Mouse (Mus musculus) intestine, embryonic 16.5 days (tissue): Measurements from ENCODE around the gene Vwa3b. TPM values are rescaled to one million over a fixed set of nuclear protein-coding genes. Genes with fewer than 3 reads are reported as not detected.
"Not testable (repeated sequence)": the region's sequence is repeated elsewhere in the genome, so short reads cannot be mapped to it uniquely, and the experiment has no call there.

ENCODE experiments used
- ATAC-seq: fragments of 200-750 bp; cut with Nextera tagmentation; 2 replicates; pipeline ENCODE4 v1.8.0; 2017; ENCODE audit warnings: moderate TSS enrichment, moderate library complexity
- H3K27ac ChIP-seq: fragments of 300-500 bp; sonication (generic); 2 replicates; pipeline ENCODE4 v1.5.1; 2014; ENCODE audit warnings: mild to moderate bottlenecking, low read length
- H3K27me3 ChIP-seq: fragments of 300-500 bp; sonication (generic); replicated peaks from 2 replicates; pipeline ENCODE4 v1.6.1; 2014; ENCODE audit warnings: low read length, control low read depth, mixed read lengths; ENCODE audit not compliant: control insufficient read depth, insufficient read depth
- H3K36me3 ChIP-seq: fragments of 300-500 bp; sonication (generic); 2 replicates; pipeline ENCODE4 v1.6.1; 2014; ENCODE audit warnings: low read length, control low read depth; ENCODE audit not compliant: control insufficient read depth, insufficient read depth
- H3K4me1 ChIP-seq: fragments of 300-500 bp; sonication (generic); 2 replicates; pipeline ENCODE4 v1.6.1; 2014; ENCODE audit warnings: low read length, control low read depth, mixed read lengths; ENCODE audit not compliant: control insufficient read depth, insufficient read depth
- H3K4me2 ChIP-seq: fragments of 300-500 bp; sonication (generic); 2 replicates; pipeline ENCODE4 v1.6.1; 2014; ENCODE audit warnings: low read depth, low read length, control low read depth
- H3K4me3 ChIP-seq: fragments of 300-500 bp; sonication (generic); 2 replicates; pipeline ENCODE4 v1.5.1; 2014; ENCODE audit warnings: mild to moderate bottlenecking, low read length
- H3K9ac ChIP-seq: fragments of 300-500 bp; sonication (generic); 2 replicates; pipeline ENCODE4 v1.6.1; 2014; ENCODE audit warnings: low read depth, low read length
- H3K9me3 ChIP-seq: fragments of 300-500 bp; sonication (generic); 2 replicates; pipeline ENCODE4 v1.6.1; 2016; ENCODE audit warnings: low read length, control low read depth; ENCODE audit not compliant: control insufficient read depth
- WGBS: fragments of 180-500 bp; shearing (Covaris S2); extraction: QIAGEN DNeasy Blood & Tissue Kit; methylation state at CpG from one replicate; pipeline ENCODE4 v1.1.7; 2014; 5-methylcytosine and 5-hydroxymethylcytosine counted together
- polyA plus RNA-seq: library from polyadenylated mRNA; unstranded; fragments of >200 nt; fragmentation: Nextera tagmentation; extraction: Ambion mirVana; gene quantifications from 2 replicates; pipeline ENCODE4 v1.2.1, GENCODE M21; 2015

The Vwa3b gene
- polyA plus RNA-seq, 1 experiment from 2014 or later = 1.7 TPM

DNA sequence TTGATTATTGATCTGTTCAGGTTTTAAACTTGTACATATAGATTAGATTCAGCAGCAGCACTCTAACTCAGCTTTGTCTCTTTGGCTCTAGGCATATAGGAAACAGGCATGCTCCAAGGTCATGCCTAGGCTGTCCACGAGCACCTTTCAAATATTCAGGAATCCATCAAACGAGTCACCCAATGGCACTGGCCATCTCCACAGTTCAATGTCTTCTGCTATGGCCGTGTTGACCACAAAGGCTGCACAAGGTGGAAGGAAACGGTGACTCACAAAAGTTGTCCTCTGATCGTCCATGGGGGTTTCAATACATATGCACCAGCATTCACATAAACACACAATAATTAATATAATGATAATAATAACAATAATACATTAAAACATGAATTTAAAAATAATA is 21.4 kb upstream of the Vwa3b start:
- Histone ChIP-seq H3K9me3 (no peaks in the 10 kb centered on the region), H3K4me1 (no peaks in the 10 kb centered on the region), H3K36me3 (no peaks in the 10 kb centered on the region), H3K4me3 (no peak overlapping the region), H3K9ac (no peak overlapping the region), H3K27ac (0 out of 2 replicates have a peak overlapping the region, but pooled peaks have one; percentile 45), H3K27me3 (no peaks in the 10 kb centered on the region), H3K4me2 (no peak overlapping the region)
- 76% methylated on average over 5 of the region's 5 CpGs for WGBS
- ATAC-seq = no peak

DNA sequence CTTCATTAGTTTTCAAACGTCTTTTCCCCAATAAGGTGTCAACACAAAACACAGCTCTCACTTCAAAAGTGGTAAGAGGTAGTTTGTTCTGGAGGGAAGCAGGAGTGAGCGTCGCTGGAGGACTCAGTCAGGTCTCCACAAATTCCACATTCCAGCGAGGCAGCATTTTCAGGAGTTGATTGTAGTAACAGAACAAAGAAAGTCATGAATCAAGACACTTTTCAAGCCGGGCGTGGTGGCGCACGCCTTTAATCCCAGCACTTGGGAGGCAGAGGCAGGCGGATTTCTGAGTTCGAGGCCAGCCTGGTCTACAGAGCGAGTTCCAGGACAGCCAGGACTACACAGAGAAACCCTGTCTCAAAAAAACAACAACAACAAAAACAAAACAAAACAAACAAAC is 19.9 kb upstream of the Vwa3b start:
- not testable (repeated sequence) for H3K36me3 ChIP-seq, H3K27ac ChIP-seq, H3K9ac ChIP-seq, H3K4me1 ChIP-seq, H3K9me3 ChIP-seq, H3K27me3 ChIP-seq, H3K4me3 ChIP-seq, H3K4me2 ChIP-seq, ATAC-seq
- WGBS = 93% methylated on average over 11 of the region's 11 CpGs

DNA sequence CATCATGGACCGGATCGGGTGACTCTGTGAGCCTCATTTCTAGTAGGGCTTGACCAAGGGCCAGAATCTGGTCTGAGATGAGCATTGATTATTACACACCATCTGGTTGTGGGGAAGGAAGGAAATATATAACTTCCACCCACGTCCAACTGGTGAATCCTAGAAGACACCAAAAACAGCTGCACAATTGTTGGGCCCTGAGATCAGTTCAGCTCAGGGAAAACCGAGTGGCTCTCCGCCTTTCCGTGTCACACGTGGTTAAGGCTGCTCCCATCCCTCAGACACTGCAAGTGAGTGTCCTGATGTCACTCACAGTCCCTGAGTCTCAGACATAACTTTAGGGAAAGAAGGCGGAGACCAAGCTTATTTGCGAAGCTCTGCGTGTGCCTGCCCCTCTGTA is 16.5 kb upstream of the Vwa3b start:
- Histone ChIP-seq H3K36me3 (no peaks in the 10 kb centered on the region), H3K9me3 (no peaks in the 10 kb centered on the region), H3K4me1 (no peaks in the 10 kb centered on the region), H3K27ac (no peak overlapping the region), H3K27me3 (no peaks in the 10 kb centered on the region), H3K4me2 (no peak overlapping the region), H3K9ac (no peak overlapping the region), H3K4me3 (no peak overlapping the region)
- 69% methylated on average over 10 of the region's 10 CpGs for WGBS
- ATAC-seq = no peak

DNA sequence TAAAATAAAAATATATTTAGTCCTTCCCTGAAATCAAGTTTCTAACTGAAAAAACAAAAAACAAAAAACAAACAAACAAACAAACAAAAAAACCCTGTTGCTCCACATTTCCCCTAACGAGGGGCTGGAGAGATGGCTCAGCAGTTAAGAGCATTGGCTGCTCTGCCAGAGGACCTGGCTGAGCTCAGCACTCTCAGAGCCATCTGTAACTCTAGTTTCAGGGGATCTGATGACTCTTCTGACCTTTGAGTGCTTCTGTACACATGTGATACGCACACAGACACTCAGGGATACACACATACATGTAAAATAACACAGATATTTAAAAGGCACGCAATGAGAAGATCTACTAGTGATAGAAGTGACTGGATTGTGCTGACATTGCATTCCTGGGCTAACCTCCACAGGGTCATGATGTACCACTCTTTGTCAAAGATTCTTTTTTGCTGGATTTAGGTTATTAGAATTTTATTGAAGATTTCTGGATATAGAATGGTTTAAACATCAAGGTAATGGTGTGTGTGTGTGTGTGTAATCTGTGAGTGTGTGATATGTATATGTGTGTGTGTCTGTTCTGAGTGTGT is 14.7 kb upstream of the Vwa3b start:
- Histone ChIP-seq H3K9ac (no peak overlapping the region), H3K4me3 (no peak overlapping the region), H3K4me1 (no peaks in the 10 kb centered on the region), H3K9me3 (no peaks in the 10 kb centered on the region), H3K4me2 (no peak overlapping the region), H3K27ac (no peak overlapping the region), H3K27me3 (no peaks in the 10 kb centered on the region), H3K36me3 (no peaks in the 10 kb centered on the region)
- ATAC-seq = no peak
- 65% methylated on average over 3 of the region's 3 CpGs for WGBS

DNA sequence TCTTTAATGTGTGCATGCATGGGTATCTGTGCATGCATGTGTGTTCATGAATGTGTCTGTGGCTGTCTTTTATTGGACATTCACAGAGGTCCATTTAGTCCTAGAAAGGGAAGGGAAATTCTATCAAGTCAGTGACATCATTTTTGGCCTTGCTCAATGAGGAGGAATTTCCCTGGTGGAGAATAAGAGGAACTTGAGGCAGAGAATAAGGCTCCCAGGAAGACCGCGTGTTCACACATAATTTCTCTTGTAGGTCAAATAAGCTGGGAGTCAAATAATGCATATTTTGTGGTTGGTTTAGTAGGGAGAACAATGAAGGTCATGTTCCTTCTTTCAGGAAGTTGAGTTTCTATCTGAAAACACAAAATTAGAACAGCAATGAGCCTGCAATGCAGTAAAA is 13.4 kb upstream of the Vwa3b start:
- WGBS = 85% methylated on average over 2 of the region's 2 CpGs
- ATAC-seq = no peak
- no peaks in the 10 kb centered on the region for H3K27me3 ChIP-seq
- no peak overlapping the region for H3K9ac ChIP-seq
- no peaks in the 10 kb centered on the region for H3K9me3 ChIP-seq
- no peaks in the 10 kb centered on the region for H3K36me3 ChIP-seq
- no peak overlapping the region for H3K4me3 ChIP-seq
- H3K4me1 ChIP-seq = no peaks in the 10 kb centered on the region
- H3K27ac ChIP-seq = no peak overlapping the region
- H3K4me2 ChIP-seq = no peak overlapping the region

DNA sequence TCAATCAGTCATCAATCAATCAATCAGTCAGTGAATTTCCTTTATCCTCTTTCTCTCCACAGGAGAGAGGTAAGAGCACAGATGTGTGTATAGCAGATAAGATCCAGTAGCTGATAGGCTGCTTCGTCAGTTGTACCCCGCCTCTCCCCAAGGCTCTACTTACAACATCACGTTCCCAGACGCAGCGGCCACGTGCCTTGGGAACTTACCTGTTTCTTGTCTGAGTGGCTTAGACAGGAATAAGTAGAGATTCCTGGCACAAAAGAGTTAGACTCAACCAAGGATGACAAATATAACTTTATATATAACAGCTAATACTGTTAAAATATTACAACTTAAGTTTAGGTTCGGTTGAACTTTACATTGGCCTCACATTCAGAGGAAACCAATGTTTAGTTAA is 12.7 kb upstream of the Vwa3b start:
- Histone ChIP-seq H3K4me3 (no peak overlapping the region), H3K27me3 (no peaks in the 10 kb centered on the region), H3K36me3 (no peaks in the 10 kb centered on the region), H3K4me2 (no peak overlapping the region), H3K27ac (no peak overlapping the region), H3K9me3 (no peaks in the 10 kb centered on the region), H3K4me1 (no peaks in the 10 kb centered on the region), H3K9ac (no peak overlapping the region)
- WGBS = 40% methylated on average over 7 of the region's 7 CpGs
- ATAC-seq = no peak; the same call in 1 of the 2 replicates

DNA sequence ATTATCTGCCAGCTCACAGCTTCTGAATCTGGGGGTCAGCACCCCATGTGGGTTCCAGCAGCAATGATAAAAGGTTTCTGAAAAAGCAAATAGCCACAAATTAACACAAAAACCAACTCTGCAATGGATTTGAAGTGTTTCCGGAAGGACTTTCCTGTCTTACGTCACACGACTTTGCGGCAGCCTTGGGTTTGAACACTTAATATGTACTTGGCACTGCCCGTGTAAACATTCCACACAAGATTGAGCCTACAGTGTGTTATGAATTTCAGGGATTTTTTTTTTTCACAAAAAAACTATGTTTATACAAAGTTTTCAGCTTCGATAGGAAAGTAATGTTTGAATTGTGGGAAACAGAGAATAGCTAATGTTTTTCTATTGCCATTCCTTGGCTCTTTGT is 7.4 kb upstream of the Vwa3b start:
- ATAC-seq = no peak
- H3K9ac ChIP-seq = no peak overlapping the region
- no peaks in the 10 kb centered on the region for H3K36me3 ChIP-seq
- 58% methylated on average over 6 of the region's 6 CpGs for WGBS
- no peak overlapping the region for H3K4me2 ChIP-seq
- H3K27me3 ChIP-seq = no peaks in the 10 kb centered on the region
- no peak overlapping the region for H3K27ac ChIP-seq
- no peaks in the 10 kb centered on the region for H3K4me1 ChIP-seq
- H3K4me3 ChIP-seq = no peak overlapping the region
- no peaks in the 10 kb centered on the region for H3K9me3 ChIP-seq

DNA sequence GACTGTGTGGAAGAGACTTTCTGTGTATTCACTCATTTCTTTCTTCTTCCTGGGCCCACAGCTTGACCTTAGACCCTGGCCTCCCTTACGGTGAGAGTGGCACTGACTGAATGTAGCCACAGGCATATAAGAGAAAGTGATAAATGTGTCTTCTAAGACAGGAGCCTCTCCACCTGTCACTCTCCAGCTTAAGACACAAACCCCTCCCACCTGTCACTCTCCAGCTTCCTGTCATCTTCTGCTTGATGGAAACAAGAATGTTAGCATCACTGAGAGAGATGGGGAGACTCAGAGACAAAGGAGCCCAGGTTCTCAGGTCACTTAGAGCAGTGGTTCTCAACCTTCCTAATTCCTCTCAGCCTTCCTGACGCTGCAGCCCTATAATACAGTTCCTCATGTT is 3.7 kb upstream of the Vwa3b start:
- no peaks in the 10 kb centered on the region for H3K27me3 ChIP-seq
- no peak overlapping the region for H3K9ac ChIP-seq
- H3K9me3 ChIP-seq = no peaks in the 10 kb centered on the region
- H3K27ac ChIP-seq = no peak overlapping the region
- no peak overlapping the region for H3K4me3 ChIP-seq
- H3K4me2 ChIP-seq = no peak overlapping the region
- no peaks in the 10 kb centered on the region for H3K36me3 ChIP-seq
- 65% methylated on average over 2 of the region's 2 CpGs for WGBS
- peaks cover 5% of the 10 kb centered on the region for H3K4me1 ChIP-seq
- no peak for ATAC-seq

DNA sequence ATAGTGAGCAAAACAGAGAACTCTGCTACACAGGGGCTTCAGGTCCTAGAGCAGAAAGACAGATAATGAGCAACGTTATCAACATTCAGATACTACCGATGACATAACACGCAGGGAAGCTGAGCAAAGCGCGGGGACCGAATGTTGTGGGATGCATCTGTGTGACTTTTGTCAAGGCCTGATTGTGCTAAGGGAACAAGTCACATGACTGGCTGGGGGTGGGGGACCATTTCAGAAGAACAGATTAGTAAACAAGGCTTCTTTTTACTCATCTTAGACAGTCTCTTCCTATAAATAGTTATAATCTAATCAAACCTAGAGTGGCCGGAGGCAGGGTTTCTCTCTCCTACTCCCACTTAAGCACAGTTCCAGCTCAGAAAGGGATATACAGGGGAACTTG is 1.7 kb upstream of the Vwa3b start:
- no peak for ATAC-seq
- Histone ChIP-seq H3K27me3 (no peaks in the 10 kb centered on the region), H3K27ac (no peak overlapping the region), H3K4me1 (peaks cover 16% of the 10 kb centered on the region), H3K4me3 (no peak overlapping the region), H3K9ac (no peak overlapping the region), H3K9me3 (no peaks in the 10 kb centered on the region), H3K36me3 (no peaks in the 10 kb centered on the region), H3K4me2 (no peak overlapping the region)
- 80% methylated on average over 7 of the region's 7 CpGs for WGBS

DNA sequence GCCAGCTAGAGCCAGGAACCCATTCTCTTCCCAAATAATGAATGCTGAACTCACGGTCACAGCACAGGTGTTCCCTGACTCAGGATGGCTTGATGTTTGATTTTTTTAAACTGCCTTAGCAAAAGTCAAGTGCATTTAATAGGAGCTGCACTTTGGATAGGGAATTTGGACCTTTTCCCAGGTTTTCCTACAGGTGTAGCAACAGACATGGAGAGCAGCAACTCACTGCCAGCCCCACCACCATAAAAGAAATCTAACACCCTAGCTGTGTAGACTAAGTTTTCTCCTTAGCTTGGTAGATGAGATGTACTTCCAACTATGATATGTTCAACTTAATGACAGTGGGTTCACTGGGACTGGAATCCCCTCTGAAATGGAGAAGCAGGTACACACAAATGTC is 1.0 kb upstream of the Vwa3b start:
- Histone ChIP-seq H3K9me3 (no peaks in the 10 kb centered on the region), H3K4me2 (no peak overlapping the region), H3K4me3 (no peak overlapping the region), H3K27ac (no peak overlapping the region), H3K4me1 (peaks cover 20% of the 10 kb centered on the region), H3K36me3 (no peaks in the 10 kb centered on the region), H3K27me3 (no peaks in the 10 kb centered on the region), H3K9ac (no peak overlapping the region)
- ATAC-seq = no peak
- 91% methylated on average over 1 of the region's 1 CpGs for WGBS
